Mouse (Mus musculus) hindbrain, embryonic 11.5 days (tissue): Measurements from ENCODE around the gene Rab1b. TPM values are rescaled to one million over a fixed set of nuclear protein-coding genes. Genes with fewer than 3 reads are reported as not detected.
"Not testable (repeated sequence)": the region's sequence is repeated elsewhere in the genome, so short reads cannot be mapped to it uniquely, and the experiment has no call there.

Experiments
- ATAC-seq: fragments of 200-750 bp; cut with Nextera tagmentation; 2 replicates; pipeline ENCODE4 v1.8.0; 2017; ENCODE audit warnings: mild to moderate bottlenecking, moderate TSS enrichment, moderate library complexity; ENCODE audit not compliant: low FRiP score
- DNase-seq: peaks from one replicate; pipeline ENCODE4 v3.0.0-alpha.2; 2015; ENCODE audit warnings: low spot score
- H3K27ac ChIP-seq: fragments of 300-500 bp; sonication (generic); 2 replicates; pipeline ENCODE4 v1.5.1; 2014; ENCODE audit warnings: mild to moderate bottlenecking, low read depth, low read length
- H3K27me3 ChIP-seq: fragments of 300-500 bp; sonication (generic); 2 replicates; pipeline ENCODE4 v1.6.1; 2014; ENCODE audit warnings: mild to moderate bottlenecking, low read length, moderate library complexity, mixed read lengths; ENCODE audit not compliant: control insufficient read depth, insufficient read depth
- H3K36me3 ChIP-seq: fragments of 300-500 bp; sonication (generic); 2 replicates; pipeline ENCODE4 v1.6.1; 2014; ENCODE audit warnings: mild to moderate bottlenecking, low read length, moderate library complexity, mixed read lengths; ENCODE audit not compliant: control insufficient read depth, insufficient read depth
- H3K4me1 ChIP-seq: fragments of 300-500 bp; sonication (generic); replicated peaks from 2 replicates; pipeline ENCODE4 v1.6.1; 2014; ENCODE audit warnings: low read length, mixed read lengths; ENCODE audit not compliant: control insufficient read depth, insufficient read depth
- H3K4me2 ChIP-seq: fragments of 300-500 bp; sonication (generic); replicated peaks from 2 replicates; pipeline ENCODE4 v1.6.1; 2014; ENCODE audit warnings: mild to moderate bottlenecking, low read depth, low read length
- H3K4me3 ChIP-seq: fragments of 300-500 bp; sonication (generic); 2 replicates; pipeline ENCODE4 v1.5.1; 2014; ENCODE audit warnings: low read depth, low read length
- H3K9ac ChIP-seq: fragments of 300-500 bp; sonication (generic); 2 replicates; pipeline ENCODE4 v1.6.1; 2014; ENCODE audit warnings: low read depth, low read length
- H3K9me3 ChIP-seq: fragments of 300-500 bp; sonication (generic); 2 replicates; pipeline ENCODE4 v1.6.1; 2016; ENCODE audit warnings: low read length; ENCODE audit not compliant: control insufficient read depth
- WGBS: fragments of 180-500 bp; shearing (Covaris S2); extraction: QIAGEN DNeasy Blood & Tissue Kit; methylation state at CpG from one replicate; pipeline ENCODE4 v1.1.7; 2014; 5-methylcytosine and 5-hydroxymethylcytosine counted together
- polyA plus RNA-seq: library from polyadenylated mRNA; unstranded; fragments of >200 nt; fragmentation: Nextera tagmentation; extraction: Ambion mirVana; gene quantifications from 2 replicates; pipeline ENCODE4 v1.2.1, GENCODE M21; 2014

The Rab1b gene
- polyA plus RNA-seq, 1 experiment from 2014 or later, result 217 TPM

DNA sequence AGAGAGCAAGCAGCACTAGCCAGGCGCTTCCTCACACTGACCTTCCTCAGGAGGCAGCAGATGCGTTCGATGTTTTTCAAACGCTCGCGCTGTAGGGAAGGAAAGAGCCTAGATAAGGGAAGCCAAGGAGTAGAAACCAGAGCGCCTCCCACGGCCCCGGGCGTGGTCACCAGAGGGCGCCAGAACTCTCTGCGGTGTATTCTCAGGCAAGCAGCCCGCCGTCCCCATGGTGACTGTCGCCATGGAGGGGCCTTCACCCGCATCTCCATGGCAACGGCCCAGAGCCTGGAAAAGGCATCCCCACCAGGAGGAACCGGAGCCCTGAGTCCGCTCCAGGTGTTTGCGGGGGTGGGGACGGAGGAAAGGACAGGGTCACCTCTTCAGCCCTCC lies 12.6 kb downstream of the Rab1b start:
- under 1% methylated on average over 21 of the region's 21 CpGs for WGBS
- ATAC-seq, result peak; percentile 59
- Histone ChIP-seq H3K36me3 (no peaks in the 10 kb centered on the region), H3K4me2 (peak overlapping the region; percentile 94), H3K27ac (peak overlapping the region; percentile 70), H3K27me3 (no peaks in the 10 kb centered on the region), H3K9ac (peak overlapping the region; percentile 1; the same call in 1 of the 2 replicates), H3K4me1 (peaks cover 24% of the 10 kb centered on the region), H3K4me3 (peak overlapping the region; percentile 20), H3K9me3 (no peaks in the 10 kb centered on the region)
- peak; percentile 100 for DNase-seq

DNA sequence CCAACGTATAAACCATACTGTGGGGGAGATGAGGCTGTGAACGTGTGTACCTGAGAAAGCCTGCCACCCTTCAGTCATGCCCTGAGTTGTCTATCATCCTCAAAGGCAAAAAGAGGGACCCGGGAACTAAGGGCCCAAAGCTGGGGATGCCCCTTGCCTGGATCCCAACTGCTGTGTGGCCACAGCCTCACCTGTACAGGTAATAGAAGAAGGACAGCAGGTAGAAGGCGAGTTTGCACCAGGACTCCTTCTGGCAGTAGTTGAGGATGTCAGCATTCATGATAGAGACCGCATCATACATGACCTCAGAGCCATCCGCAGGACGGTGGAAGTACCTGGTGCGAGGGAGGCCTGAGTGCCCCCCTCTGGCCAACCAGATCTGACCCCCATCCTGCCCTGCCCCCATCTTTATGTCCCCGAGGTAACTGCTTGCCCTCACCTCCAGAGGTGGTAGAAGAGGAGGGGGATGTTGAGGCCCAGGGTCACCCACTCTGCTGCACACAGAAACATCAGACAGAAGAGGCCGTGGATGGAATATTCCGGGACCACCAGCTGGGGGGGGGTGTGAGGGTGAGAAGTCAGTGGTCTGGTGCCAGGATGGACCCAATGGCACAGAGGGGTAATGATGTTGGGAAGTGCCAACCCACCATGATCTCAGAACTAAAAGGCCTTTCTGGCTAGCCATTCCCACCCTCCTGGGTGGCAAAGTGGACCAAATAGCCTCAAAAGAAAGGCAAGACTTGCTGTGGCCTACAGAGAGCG lies 13.2 kb downstream of the Rab1b start:
- Histone ChIP-seq H3K4me3 (no peak overlapping the region), H3K27ac (no peak overlapping the region), H3K9ac (no peak overlapping the region), H3K27me3 (no peaks in the 10 kb centered on the region), H3K36me3 (no peaks in the 10 kb centered on the region), H3K4me2 (no peak overlapping the region), H3K9me3 (no peaks in the 10 kb centered on the region), H3K4me1 (peaks cover 24% of the 10 kb centered on the region)
- DNase-seq (no peak), ATAC-seq (no peak)
- WGBS, result 78% methylated on average over 12 of the region's 12 CpGs

DNA sequence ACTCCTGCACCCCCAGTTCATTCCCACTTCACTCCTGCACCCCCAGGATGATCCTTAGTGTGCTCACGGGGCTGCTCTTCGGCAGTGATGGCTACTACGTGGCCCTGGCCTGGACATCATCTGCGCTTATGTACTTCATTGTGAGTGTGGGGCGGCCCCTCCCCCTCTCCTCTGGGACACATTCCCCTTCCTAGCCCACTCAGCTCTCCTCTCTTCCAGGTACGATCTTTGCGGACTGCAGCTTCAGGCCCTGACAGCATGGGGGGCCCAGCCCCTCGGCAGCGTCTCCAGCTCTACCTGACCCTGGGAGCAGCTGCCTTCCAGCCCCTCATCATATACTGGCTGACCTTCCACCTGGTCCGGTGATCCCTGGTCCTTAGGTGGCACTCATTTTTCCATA lies 14.8 kb downstream of the Rab1b start:
- Histone ChIP-seq H3K4me2 (no peak overlapping the region), H3K9ac (no peak overlapping the region), H3K9me3 (no peaks in the 10 kb centered on the region), H3K4me1 (peaks cover 26% of the 10 kb centered on the region), H3K27me3 (no peaks in the 10 kb centered on the region), H3K36me3 (no peaks in the 10 kb centered on the region), H3K4me3 (no peak overlapping the region), H3K27ac (no peak overlapping the region)
- DNase-seq (no peak), ATAC-seq (no peak)
- WGBS, result 96% methylated on average over 8 of the region's 10 CpGs

DNA sequence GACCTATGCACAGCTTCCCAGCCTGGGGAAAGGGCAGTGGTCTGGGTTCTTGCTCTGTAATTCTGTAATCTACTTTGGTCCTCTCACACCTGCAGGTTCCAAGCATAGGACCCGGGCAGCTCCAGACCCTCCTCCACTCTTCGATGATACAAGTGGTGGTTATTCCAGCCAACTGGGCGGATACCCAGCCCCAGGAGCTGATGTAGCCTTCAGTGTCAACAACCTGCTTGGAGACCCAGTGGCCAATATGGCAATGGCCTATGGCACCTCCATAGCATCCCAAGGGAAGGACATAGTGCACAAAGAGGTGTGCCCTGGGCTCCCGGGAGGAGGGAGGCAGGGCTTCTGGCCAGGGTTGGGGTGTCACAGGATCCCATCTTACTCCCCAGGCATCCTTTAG lies 17.5 kb downstream of the Rab1b start:
- H3K4me3 ChIP-seq, result peak overlapping the region; percentile 90
- no peak overlapping the region for H3K27ac ChIP-seq
- no peak overlapping the region for H3K9ac ChIP-seq
- no peak for ATAC-seq
- H3K9me3 ChIP-seq, result no peaks in the 10 kb centered on the region
- 87% methylated on average over 4 of the region's 4 CpGs for WGBS
- no peak for DNase-seq
- H3K4me1 ChIP-seq, result peaks cover 10% of the 10 kb centered on the region
- H3K36me3 ChIP-seq, result no peaks in the 10 kb centered on the region
- H3K27me3 ChIP-seq, result peaks cover 22% of the 10 kb centered on the region
- peak overlapping the region; percentile 66 for H3K4me2 ChIP-seq

DNA sequence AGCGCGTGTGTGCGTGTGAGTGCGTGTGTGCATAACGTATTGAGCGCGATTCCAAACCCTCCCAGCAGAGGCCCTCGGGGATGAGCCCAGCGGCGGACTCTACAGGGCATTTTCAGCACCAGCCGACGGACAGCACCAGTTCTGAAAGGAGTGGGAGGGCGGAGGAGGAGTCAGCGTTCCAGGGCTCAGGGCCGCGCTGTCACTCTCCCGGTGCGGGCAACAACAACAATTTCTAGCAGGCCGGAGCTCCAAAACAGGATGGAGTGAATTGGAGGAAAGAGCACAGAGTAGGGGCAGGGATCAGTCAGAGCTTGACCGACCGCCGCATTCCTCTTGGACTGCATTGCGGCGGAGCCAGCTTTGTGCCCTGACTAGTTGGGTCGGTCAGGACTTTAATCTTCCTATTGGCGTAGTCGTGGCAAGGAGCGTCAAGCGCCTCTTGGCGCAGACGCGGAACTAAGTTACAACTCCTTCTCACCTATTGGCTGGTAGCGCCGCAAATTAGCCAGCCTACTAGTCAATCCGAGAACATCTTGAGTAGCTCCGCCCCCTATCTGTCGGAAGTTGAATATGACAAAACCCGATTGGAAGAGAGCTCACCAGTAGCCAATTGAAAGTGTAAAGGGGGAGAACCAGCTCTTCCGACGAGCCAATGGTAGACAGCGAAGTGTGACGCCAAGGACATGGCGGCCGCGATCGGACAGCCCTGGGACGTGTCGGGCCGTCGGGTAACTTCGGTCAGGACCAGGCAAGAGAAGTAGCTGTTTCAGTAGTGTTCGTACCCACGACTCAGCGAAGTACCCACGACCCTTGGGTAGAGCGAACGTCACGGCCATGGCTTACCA lies 18.8 kb downstream of the Rab1b start, which contains the start of gene Yif1a:
TSS of gene Yif1a (plus strand) at position 655 of the 845 bp plus-strand sequence.
- Histone ChIP-seq H3K27me3 (peaks cover 33% of the 10 kb centered on the region), H3K9me3 (no peaks in the 10 kb centered on the region), H3K4me2 (peak within 1 kb of the TSS; percentile 66), H3K27ac (peak within 1 kb of the TSS; percentile 66), H3K36me3 (no peaks in the 10 kb centered on the region), H3K4me3 (peak within 1 kb of the TSS; percentile 90), H3K9ac (peak within 1 kb of the TSS; percentile 69), H3K4me1 (peaks cover 7% of the 10 kb centered on the region)
- under 1% methylated on average over 58 of the region's 58 CpGs for WGBS
- DNase-seq (peak; percentile 94), ATAC-seq (peak; percentile 95)

DNA sequence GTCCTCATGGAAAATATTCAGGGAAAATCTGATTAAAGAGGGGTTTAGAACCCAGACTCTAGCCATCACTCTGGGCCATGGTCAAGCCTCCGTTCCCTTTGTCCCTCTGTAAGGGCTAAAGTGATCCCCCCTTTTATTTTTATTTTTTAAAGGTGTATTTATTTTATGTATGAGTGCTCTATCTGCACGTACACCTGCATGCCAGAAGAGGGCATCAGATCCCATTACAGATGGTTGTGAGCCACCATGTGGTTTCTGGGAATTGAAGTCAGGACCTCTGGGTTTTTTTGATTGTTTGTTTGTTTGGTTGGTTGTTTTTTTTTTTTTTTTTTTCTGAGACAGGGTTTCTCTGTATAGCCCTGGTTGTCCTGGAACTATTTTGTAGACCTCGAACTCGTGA lies 20.3 kb downstream of the Rab1b start:
- H3K4me2 ChIP-seq, H3K36me3 ChIP-seq, H3K27ac ChIP-seq, DNase-seq, H3K4me1 ChIP-seq, H3K9me3 ChIP-seq, H3K9ac ChIP-seq, ATAC-seq, H3K4me3 ChIP-seq: not testable (repeated sequence)
- peaks cover 49% of the 10 kb centered on the region for H3K27me3 ChIP-seq
- 58% methylated on average over 4 of the region's 4 CpGs for whole genome bisulfite sequencing

DNA sequence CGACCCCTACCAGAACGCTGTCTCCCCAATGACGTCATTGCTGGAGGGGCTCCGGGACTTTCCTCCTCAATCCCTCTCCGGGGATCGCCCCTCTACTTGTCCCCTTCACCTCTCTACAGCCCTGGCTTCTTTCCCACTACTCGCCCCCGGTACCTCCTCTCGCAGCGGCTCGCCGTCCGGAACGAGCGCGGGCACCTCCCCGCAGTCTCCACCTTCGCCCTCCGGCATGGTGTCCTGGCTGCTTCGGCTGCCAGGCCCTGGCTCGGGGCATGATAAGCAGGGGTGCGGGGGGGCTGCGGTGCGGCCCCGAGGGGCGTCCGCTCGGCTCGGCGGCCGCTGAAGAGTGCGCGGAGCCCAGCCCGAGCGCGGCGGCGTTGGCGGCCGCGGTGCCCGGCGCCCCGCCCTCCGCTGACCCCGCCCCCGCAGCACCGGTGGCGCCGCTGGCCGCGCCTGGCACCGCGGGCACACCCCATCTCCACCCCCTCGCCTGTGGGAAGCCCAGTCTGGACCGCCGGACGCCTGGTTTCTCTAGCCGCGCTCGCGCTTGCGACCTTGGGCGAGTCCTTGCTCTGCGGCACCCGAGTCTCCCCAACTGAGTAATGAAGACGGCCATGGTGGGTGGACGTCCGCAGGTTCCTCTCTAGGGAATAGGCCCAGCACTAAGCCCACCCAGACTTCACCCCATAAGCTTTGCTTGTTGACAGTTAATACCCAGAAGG lies 21.6 kb downstream of the Rab1b start, which contains the start of gene Tmem151a:
TSS of gene Tmem151a (minus strand) at position 387 of the 719 bp plus-strand sequence.
- peak within 1 kb of the TSS; percentile 40 for H3K9ac ChIP-seq
- H3K4me1 ChIP-seq, result peaks cover 7% of the 10 kb centered on the region
- peaks cover 53% of the 10 kb centered on the region for H3K27me3 ChIP-seq
- ATAC-seq (no peak), DNase-seq (peak; percentile 32)
- H3K9me3 ChIP-seq, result no peaks in the 10 kb centered on the region
- peak within 1 kb of the TSS; percentile 83 for H3K4me2 ChIP-seq
- H3K4me3 ChIP-seq, result peak within 1 kb of the TSS; percentile 40
- H3K36me3 ChIP-seq, result no peaks in the 10 kb centered on the region
- no peak within 1 kb of the TSS for H3K27ac ChIP-seq
- WGBS, result 1% methylated on average over 54 of the region's 69 CpGs

DNA sequence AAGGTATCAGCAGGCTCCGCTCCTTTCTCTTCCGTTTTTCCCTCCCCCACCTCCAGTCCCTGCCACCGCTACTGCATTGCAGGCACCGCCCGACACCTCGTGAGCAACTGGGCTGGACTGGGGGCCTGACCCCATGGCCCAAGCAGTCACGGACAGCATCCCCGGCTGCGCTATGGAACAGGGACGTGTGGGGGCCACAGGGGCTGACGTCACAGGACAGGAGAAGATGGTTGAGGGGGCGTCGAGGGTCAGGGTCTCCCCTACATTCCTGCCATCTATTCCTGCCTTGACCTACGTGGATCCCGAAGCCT lies 22.1 kb downstream of the Rab1b start:
- no peak for ATAC-seq
- Histone ChIP-seq H3K36me3 (no peaks in the 10 kb centered on the region), H3K4me1 (peaks cover 7% of the 10 kb centered on the region), H3K9me3 (no peaks in the 10 kb centered on the region), H3K4me3 (peak overlapping the region; percentile 40), H3K4me2 (peak overlapping the region; percentile 83; the same call in 1 of the 2 replicates), H3K27me3 (peaks cover 53% of the 10 kb centered on the region), H3K27ac (no peak overlapping the region), H3K9ac (no peak overlapping the region; the same call in 1 of the 2 replicates)
- no peak for DNase-seq
- 2% methylated on average over 15 of the region's 15 CpGs for WGBS
